Mouse (Mus musculus): ENCODE results near the gene Map4k4.

Map4k4 gene

GRCm38 (mm10) chr1:39936934-39937333, 36.2 kb downstream of the Map4k4 start:
- DNase-seq: peak in 1 of 2 experiments; percentile 47

DNA sequence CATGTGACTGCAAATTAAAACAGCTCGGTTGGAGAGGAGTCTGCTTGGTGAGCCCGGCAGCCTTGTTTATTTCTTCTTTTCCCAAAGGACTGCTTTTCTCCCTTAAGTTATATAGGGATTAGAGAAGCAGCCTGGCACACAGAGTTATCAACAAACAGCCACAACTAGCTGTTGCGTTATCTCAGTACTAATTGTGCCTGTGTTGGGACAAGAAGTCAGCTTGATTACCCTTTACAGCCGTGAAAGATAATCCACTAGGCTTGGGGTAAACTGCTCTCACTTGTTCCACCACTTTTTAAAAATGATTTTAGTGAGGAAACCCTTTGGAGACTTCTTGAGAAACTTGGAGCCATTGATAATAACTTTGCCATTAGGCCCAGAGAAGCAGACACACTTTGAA, 36.9 kb downstream of the Map4k4 start:
- no peak for DNase-seq

GRCm38 (mm10) chr1:39939401-39939800, 38.7 kb downstream of the Map4k4 start:
- no peak for DNase-seq

GRCm38 (mm10) chr1:39940342-39940741, 39.6 kb downstream of the Map4k4 start:
- no peak for DNase-seq

DNA sequence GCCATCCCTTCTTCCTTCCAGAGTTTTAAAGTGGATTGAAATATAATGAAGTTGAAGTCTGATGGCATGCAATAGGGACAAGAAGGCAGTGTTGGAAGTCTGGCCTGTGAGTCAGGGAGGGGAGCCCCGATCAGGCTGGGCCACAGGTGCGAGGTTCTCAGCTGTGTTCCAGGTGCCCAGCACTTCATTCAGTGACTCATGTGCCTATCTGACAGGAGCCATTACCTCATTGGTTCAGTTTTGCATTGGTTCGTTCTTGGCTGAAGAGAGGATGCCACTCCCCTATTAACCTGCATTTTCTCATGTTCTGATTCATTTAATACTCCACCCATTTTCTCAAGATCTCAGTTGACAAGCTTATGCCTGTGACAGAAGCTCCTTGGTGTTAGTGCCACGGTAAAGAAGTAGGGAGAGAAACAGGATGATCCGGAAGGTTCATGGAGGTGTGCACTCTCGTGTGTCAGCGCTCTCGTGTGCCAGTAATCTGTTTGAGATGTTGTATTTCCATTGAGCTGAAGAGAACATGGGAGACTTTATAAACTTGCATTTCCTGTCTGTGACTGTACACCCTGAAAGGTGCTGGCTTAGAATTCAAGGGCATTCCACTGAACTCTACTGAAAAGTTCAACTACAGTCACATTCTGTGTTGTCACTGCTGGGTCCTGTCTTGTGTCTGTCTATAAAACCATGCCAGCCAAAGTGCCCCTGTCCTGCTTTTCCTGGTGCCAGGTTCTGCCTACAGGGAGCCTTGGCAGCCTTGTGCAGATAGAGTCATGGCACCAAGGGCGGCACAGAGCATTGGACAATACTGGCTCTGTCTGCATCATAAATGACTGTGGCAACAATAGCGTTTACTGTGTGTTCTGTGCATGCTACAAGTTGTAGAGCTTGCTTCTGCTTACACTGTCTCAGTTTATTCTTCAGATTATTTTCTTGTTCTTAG, 40.8 kb downstream of the Map4k4 start:
- DNase-seq: peak; percentile 65 to 81

- peak; percentile 63 to 68 for DNase-seq
Measured at GRCm38 (mm10) chr1:39942935-39943334, 42.2 kb downstream of the Map4k4 start.

DNA sequence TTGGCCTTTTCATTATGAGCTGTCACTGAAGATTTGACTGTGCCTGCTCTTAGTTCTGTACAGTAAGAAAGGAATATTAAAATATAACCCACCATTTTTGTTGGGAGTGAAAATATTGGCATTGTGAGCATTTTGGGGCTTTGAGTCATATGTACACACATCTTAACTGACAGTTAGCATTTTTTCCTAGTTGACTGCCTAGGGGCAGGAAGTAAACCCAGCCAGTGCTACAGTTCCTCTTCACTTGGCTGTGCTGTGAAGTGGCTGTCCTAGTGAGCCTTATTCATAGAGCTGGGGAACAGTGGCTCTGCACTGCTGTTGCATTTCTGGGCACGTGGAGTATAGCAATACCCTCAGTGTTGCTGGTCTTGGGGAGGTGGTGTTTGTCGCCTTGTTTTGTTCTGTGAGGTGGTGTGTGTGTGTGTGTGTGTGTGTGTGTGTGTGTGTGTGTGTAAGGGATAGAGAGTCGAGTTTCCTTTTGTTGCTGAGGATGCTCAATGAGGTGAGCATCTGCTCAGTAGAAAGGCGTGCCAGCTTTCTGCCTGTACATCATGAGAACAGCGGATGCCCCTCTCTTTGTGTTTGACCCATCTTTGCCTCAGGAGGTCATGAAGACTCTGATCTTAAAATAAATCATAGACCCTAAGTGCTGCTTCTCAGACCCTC, 43.7 kb downstream of the Map4k4 start:
- DNase-seq: no peak

- DNase-seq: no peak
Measured at GRCm38 (mm10) chr1:39944972-39945323, 44.2 kb downstream of the Map4k4 start.

DNA sequence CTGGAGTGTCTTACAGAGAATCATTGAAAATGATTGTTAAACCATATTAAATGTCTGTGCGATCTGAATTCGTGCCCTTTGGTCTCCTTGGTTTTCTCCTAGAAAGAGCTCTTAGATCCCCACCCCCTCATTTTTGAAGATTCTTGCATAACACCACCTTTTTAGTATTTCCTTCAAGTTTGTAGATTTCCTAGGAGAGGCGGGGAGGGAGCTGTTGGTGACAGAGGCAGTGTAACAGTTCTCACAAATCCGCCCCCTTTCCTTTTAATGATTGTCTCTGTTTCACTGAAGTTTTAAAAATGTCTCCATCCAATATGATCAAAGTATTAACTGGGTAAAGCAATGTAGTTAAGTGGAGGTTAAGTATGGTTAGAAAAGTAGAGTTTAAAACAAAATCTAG, 45.7 kb downstream of the Map4k4 start:
- DNase-seq: no peak

DNA sequence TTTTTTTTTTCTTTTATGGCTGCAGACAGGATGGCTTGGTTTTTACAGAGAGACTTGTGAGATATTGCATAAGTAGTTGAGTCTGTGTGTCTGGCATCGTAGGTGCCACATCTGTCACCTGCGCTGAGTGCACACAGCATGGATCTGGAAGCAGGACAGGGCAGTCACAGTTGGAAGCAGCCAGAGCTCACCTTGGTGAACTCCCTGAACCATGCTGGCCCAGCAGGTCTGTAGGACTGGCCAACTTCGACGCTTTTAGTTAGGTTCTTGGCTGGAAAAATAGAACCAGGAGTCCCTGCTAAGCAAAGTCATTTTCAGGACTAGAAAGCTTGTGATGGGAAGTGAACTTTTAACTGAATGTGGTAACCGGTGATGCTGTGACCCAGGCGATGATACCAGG, 46.5 kb downstream of the Map4k4 start:
- peak; percentile 57 to 59 for DNase-seq

GRCm38 (mm10) chr1:39947701-39948359, 47.1 kb downstream of the Map4k4 start:
- DNase-seq: peak; percentile 36 to 44

DNA sequence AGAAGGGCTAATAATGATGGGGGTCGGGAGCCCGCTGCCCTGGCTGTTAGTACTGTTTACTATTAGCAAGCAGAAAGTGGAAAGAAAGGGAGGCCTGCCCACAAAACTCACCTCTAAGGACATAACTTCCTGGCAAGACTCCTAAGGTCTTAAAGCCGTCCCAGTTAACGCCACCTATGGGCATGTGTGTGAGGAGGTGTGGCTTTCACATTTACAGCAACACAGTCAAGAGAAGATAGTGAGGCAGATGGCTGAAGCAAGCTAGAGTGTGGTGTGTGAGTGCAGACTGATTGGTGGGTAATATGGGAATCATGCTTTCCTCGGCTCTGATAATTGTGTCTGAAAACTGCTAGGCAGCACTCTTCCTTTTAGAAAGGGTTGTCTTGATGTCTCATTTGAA, 48.5 kb downstream of the Map4k4 start:
- DNase-seq: no peak

DNA sequence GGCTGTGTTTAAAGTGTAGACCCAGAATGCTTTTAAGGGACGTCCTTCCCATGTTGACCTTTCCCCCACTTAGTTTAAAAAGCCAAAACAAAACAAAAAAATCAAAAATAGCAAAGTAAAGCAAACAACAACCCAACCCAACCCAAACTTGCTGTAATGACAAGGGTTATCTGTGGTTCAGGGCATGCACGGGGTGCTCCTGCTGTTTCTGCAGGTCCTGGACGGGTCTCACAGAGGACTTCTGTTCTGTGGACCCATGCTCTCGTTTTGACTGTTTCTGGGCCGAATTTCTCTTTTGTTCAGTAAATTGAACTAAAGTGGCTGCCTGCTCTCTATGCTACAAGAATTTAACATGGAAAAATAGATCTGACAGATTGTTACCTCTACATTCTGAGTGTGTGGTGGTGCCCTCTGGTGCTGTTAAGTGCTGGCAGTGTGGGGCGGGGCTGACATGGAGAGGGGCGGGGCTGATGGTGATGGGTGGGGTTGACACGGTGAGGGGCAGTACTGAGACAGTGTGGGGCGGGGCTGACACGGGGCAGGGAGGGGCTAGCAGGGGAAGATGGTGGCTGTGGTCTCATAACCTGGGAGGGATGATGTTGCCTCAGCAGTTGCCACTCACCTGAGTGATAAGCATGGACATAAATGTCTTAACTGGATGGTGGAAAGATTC, 49.2 kb downstream of the Map4k4 start:
- no peak for DNase-seq

GRCm38 (mm10) chr1:39950590-39950989, 49.9 kb downstream of the Map4k4 start:
- DNase-seq: no peak

GRCm38 (mm10) chr1:39954652-39955051, 53.9 kb downstream of the Map4k4 start:
- no peak for DNase-seq

DNA sequence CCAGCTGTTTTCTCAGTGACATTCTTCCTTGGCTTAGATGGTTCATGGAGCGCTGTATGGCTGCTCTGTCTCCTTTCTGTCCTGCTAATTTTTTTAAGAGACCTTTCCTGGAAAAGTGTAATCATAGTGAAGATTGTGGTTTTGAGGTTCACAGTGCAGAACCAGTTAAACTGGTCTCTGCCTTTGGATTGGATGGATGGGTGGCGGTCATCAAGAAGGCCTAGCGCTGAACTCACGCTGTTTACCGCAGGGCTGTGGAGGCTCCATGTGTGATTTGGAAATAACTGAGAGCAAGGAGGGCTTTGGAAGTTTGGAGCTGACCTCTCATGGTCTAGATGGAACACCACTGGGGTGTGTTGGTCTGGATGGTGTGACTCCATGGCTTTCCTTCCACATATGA, 56.0 kb downstream of the Map4k4 start:
- no peak for DNase-seq

- no peak for DNase-seq
Measured at GRCm38 (mm10) chr1:39957981-39958380, 57.3 kb downstream of the Map4k4 start.

DNA sequence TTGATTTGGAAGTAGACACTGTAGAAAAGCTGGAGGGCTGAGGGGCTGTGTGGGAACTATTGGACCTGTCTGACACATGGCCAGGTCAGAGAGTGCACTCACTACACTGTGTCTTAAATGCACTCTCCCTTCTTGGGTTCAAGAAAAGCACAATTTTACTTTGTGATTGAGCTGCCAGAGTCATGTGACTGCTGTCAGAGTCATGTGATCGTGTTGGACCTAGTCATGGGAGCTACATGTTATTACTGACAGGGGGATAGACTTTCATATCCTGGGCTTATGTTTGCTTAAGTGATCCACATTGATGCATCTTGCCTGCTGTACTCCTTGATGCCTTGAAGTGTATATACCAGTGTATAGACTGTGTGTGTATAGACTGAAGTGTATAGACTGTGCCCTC, 59.9 kb downstream of the Map4k4 start:
- DNase-seq: no peak

- DNase-seq: no peak
Measured at GRCm38 (mm10) chr1:39961113-39961512, 60.4 kb downstream of the Map4k4 start.

DNA sequence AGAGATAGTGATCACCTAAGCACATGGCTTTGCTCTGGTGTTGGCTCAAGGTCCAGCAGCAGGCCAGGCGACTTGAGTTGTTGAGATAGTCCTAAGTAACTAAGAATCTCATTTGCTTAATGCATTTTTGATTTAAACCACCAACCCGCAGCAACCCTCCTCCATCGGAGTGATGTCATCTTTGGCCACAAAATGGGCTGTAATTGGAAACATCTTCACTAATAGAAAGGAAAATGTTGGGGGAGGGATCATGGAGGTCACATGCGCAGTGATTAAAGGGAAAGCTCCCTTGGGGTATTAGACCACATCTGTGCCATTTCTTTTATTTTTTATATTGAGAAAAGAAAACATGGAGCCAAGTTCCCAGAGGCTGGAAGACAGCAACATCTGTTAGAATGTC, 61.6 kb downstream of the Map4k4 start:
- no peak for DNase-seq

GRCm38 (mm10) chr1:39962840-39963239, 62.1 kb downstream of the Map4k4 start:
- DNase-seq: no peak

- no peak for DNase-seq
Measured at GRCm38 (mm10) chr1:39963821-39964220, 63.1 kb downstream of the Map4k4 start.

DNA sequence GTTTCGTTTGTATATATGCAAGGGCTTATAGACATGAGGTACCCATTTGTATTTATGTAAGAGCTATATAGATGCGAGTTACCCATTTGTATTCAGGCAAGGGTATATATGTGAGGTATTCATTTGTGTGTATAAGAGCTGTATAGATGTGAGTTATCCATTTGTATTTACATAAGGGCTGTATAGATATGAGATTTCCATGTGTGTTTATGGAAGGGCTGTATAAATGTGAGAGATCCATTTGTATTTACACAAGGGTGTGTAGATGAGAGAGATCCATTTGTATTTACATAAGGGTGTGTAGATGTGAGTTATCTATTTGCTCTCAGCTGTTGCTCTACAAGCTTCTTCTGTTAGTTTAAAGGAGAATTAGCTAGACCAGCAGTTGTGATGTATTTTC, 63.7 kb downstream of the Map4k4 start:
- no peak for DNase-seq

Data from cerebellum, adult 18-20 months (tissue).